Mouse (Mus musculus) right cerebral cortex, postnatal 14 days (tissue): ENCODE data around the gene Casc4.
A peak's percentile ranks its signal among the peaks of the same experiment; 100 is the strongest.

ENCODE experiments used
- DNase-seq: peaks from one replicate; pipeline ENCODE4 v3.0.0; 2022

Casc4 gene

GRCm38 (mm10) chr2:121866632-121867050, at the start of gene Casc4:
Gene Casc4, plus strand, starts transcription at chr2:121866970.
- peak; percentile 93 for DNase-seq

- no peak for DNase-seq
Measured at GRCm38 (mm10) chr2:121821787-121822186, 45.0 kb upstream of the Casc4 start.

GRCm38 (mm10) chr2:121824653-121825052, 42.1 kb upstream of the Casc4 start:
- DNase-seq = no peak

- DNase-seq = no peak
Measured at GRCm38 (mm10) chr2:121826189-121826588, 40.6 kb upstream of the Casc4 start.

DNA sequence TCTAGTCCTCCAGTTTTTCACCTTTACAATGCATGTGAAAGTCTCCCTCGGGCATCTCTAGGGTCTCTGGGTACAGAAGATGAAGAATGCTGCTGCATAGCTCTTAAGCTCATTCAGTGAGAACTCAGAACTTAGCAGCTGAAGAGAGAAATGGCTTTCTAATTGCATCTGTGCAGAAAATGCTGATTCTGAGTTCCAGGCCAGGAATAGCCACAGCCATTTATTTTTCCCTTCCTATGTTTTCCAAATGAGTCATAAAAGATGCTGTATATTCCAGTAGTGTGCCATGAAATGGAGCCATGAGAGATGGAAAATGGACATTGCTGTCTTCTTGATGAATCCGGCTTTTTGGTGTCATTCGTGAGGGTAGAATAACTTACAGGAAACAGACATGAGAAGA, 38.4 kb upstream of the Casc4 start:
- DNase-seq = no peak

- peak; percentile 26 for DNase-seq
Measured at GRCm38 (mm10) chr2:121832484-121832894, 34.3 kb upstream of the Casc4 start.

- DNase-seq = no peak
Measured at GRCm38 (mm10) chr2:121834926-121835325, 31.8 kb upstream of the Casc4 start.

DNA sequence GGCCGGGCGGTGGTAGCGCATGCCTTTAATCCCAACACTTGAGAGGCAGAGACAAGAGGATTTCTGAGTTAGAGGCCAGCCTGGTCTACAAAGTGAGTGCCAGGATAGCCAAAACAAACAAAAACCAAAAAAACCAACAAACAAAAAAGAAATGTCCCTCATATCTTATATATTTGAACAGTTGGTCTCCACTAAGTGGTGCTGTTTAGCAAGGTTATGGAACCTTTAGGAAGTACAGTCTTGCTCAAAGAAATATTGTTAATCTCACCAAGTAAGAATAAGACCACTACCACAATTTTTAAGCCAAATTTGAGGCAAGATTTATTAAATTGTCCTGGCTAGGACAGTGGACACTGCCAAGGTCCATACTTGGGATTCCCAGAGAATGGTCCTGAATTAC, 25.3 kb upstream of the Casc4 start:
- no peak for DNase-seq

DNA sequence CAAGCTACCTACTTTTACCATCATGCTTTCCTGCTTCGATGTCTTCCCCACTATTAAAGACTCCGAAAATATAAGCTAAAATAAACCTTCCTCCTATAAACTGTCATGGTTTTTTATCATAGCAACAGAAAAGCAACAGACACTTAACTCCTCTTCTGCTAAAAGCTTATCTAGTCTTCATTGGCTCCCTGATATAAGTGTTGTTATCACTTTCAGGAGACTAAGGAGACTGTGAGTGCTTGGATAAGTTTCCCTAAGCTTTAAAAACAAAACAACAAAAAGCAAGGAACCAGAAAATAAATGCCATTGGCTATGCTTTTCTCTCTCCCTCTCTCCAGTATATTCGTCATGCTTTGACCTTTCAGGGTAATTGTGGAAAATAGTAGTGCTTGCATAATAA, 24.5 kb upstream of the Casc4 start:
- DNase-seq = no peak

- no peak for DNase-seq
Measured at GRCm38 (mm10) chr2:121846050-121846449, 20.7 kb upstream of the Casc4 start.

DNA sequence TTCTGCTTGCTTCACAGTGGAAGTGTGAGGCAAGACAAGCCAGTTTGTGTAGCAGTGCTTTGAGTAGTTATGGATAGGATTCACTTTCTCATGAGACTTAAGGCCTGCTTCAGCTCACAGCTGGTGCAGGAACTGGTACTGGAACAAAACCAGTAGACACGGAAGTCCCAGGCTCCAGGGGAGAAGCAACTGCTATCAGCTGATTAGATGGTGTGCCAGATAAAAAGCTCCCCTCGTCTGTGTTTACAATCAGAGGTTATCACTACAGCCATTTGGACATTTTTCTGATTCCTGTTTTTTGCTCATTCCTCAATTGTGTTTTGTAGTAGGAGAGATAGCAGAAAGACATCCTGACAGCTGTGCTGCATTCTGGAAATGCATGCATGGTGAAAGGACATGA, 14.7 kb upstream of the Casc4 start:
- no peak for DNase-seq

DNA sequence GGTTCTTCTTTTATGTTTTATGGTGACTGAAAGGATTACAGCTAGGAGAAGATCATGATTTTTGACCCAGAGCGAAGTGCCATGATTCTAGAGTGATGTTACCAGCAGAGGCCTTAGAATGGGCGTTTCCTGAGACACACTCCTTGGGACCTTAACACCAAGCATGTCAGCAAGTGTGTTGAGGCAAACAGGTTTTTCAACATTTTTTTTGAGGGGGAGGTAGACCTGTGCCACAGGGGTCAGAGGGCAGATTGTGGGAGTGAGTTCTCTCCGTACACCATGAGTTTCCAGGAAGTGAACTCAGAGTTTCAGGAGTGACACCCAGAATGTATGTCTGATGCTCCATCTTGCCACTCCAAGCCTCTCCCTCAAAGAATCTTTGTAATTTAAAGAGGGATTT, 12.8 kb upstream of the Casc4 start:
- DNase-seq = no peak

- no peak for DNase-seq
Measured at GRCm38 (mm10) chr2:121859380-121859980, 7.3 kb upstream of the Casc4 start.

- peak; percentile 8 for DNase-seq
Measured at GRCm38 (mm10) chr2:121866071-121866601, 634 bp upstream of the Casc4 start.

GRCm38 (mm10) chr2:121867051-121867928, 520 bp downstream of the Casc4 start:
- no peak for DNase-seq

DNA sequence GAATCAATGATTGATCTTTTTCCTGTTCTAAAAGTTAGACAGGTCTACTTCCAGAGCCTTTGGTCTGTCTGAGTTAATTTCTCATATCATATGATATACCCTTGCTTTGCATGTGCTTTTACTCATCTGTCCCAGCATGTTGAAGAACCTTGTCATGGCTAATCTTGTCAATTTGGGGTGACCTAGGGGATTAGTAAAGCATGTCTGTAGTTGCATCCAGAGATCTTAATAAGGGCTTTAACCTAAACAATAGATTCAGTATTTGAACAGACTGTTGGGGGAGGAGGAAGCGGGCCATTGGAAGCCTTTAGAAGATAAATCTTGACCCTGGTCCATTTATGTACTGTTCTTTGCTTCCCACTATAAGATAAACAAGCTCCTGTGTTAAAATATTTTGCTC, 12.7 kb downstream of the Casc4 start:
- DNase-seq = no peak

DNA sequence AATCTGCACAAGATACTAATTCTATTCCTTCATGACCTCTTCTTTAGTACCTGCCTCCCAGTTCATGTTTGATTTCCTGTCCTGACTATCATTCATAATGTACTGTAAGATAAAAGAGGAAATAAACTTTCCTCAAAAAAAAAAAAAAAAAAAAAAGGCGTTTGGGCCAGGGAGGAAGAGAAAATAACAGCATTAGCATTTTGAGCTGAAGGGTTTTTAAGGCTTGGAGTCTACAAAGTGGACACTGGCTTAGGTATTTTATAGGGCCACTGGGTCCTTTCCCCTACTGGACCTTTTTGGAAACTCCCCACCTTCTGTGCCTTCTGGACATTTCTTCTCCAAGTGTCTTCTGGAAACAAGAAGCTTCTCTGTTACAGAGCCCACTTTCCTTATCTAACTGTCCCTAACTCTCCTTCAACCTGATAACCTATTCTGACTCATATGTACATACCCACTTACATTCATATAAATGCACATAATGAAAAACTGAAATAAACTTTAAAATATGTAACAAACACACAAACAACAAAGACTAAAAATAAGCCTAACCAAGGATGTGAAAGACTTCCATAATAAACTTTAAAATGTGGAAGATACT, 18.8 kb downstream of the Casc4 start:
- no peak for DNase-seq

DNA sequence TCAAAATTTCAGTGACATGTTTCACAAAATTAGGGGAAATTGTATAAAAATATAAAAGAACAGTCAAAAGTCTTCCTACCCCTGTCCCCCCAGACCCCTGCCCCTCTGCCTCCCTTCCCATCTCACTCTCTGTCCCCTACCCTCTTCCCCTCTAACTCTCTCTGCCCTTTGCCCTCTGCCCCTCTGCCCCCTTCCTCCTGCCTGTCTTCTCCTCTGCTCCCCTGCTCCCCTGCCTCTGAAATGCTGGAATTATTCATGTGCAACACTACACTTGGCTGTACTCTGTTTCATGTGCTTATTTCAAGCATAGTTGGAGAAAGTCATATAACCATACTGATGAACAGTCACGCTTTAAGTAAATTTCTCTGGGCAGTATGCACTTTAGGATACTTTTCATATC, 19.6 kb downstream of the Casc4 start:
- DNase-seq = no peak

GRCm38 (mm10) chr2:121888720-121889497, 22.1 kb downstream of the Casc4 start:
- no peak for DNase-seq

GRCm38 (mm10) chr2:121895261-121895660, 28.5 kb downstream of the Casc4 start:
- DNase-seq = no peak

- DNase-seq = no peak
Measured at GRCm38 (mm10) chr2:121896825-121897224, 30.1 kb downstream of the Casc4 start.

DNA sequence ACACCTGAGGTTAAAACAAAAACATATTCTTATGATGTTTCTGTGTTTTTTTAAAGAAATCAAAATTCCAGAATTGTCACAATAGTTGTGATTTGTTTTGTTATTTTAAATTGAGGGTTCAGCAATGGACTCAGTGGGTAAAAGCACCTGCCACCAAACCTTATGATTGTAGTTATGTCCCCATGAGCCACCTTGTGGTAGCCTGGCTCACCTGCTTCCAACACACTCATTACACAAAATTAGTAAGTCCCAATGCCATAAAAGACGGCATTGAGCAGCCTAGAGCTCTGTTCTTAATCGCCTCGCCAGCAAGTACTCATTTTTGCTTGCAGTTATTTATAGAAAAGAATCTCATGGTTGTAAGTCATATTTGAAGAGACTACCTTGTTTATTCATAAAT, 43.2 kb downstream of the Casc4 start:
- DNase-seq = no peak
